In the genomic region with DNA sequence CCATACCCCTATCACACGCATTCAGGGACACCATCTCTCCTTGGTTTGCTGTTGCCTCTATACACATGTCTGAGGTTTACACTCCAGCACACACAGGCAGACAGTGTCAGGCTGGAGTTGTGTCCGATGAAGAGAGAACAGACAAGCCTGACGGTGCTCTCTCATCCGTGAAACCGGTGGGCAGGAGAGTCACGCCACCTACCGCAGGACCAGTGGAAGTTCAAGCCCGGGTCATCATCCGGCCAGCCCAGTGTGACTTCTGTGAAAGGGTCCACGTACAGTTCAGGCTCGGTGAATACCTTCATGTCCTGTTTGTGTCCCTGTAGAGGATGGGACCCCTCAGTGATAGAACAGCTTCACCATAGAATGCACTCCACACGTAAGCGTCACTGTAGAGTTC, we compare ENCODE assay signal across 27 mouse cellular contexts. TPM values are rescaled to one million over a fixed set of nuclear protein-coding genes. Genes with fewer than 3 reads are reported as not detected.
DNase-seq lines count a peak whose midpoint lies in the region; ATAC-seq and TF ChIP-seq lines count a peak whose summit lies in the region.
"Had no signal": no experiment of that assay in that cellular context is flagged by ENCODE, and none has a peak within 500 bp of the region (broad histone marks: within the 10 kb centered on the region; RNA-seq: fewer than 3 reads in every experiment).

No protein-coding gene starts in this region.

- no peak overlapping the region for H3K4me3 ChIP-seq in ES-Bruce4 (ENCODE audit: low read depth, low read length)
- H3K4me3 ChIP-seq in forebrain, embryonic 16.5 days (replicated peaks; ENCODE audit: low read length) = no peak overlapping the region
- H3K4me3 ChIP-seq: forebrain, embryonic 10.5 days; heart, embryonic 12.5 days; intestine, embryonic 15.5 days; layer of hippocampus, adult 2 months; left cerebral cortex, adult 2 months; limb, embryonic 10.5 days; liver, embryonic 13.5 days; neural tube, embryonic 13.5 days had no signal

- no peaks in the 10 kb centered on the region for H3K27me3 ChIP-seq in ES-Bruce4 (ENCODE audit: control insufficient read depth, insufficient read depth, low read length, poor library complexity, severe bottlenecking)
- H3K27me3 ChIP-seq in forebrain, embryonic 16.5 days (replicated peaks; ENCODE audit: control insufficient read depth, insufficient read depth, low read length) = no peaks in the 10 kb centered on the region
- H3K27me3 ChIP-seq: intestine, embryonic 15.5 days; liver, embryonic 13.5 days; neural tube, embryonic 13.5 days had no signal

- no peak for ATAC-seq in forebrain, embryonic 16.5 days
- ATAC-seq: intestine, embryonic 15.5 days; Patski had no signal

- intact Hi-C loops in left cerebral cortex, postnatal 4 days (cut with DNase I) = no loop called here

- H3K9ac ChIP-seq in ES-Bruce4 (ENCODE audit: low read depth, poor library complexity, severe bottlenecking) = no peak overlapping the region
- H3K9ac ChIP-seq in forebrain, embryonic 16.5 days (replicated peaks; ENCODE audit: low read depth, low read length) = no peak overlapping the region
- H3K9ac ChIP-seq: heart, embryonic 12.5 days; hindbrain, embryonic 14.5 days; intestine, embryonic 15.5 days; liver, embryonic 13.5 days; neural tube, embryonic 13.5 days had no signal

- no peak for TF ChIP-seq EP300 in ES-Bruce4 (IDR thresholded peaks at IDR 0.05; ENCODE audit: insufficient read depth, low read depth, low read length)

- H3K27ac ChIP-seq in ES-Bruce4 (ENCODE audit: insufficient read depth, low read length) = no peak overlapping the region
- H3K27ac ChIP-seq in forebrain, embryonic 16.5 days (ENCODE audit: low read length) = no peak overlapping the region
- H3K27ac ChIP-seq: forebrain, embryonic 10.5 days; hindbrain, embryonic 14.5 days; intestine, embryonic 15.5 days; layer of hippocampus, adult 2 months; left cerebral cortex, adult 2 months; limb, embryonic 10.5 days; liver, embryonic 13.5 days; neural tube, embryonic 13.5 days had no signal

- peak; percentile 56 for TF ChIP-seq CTCF in ES-Bruce4 (IDR thresholded peaks at IDR 0.05; ENCODE audit: low read depth, low read length)

- H3K4me2 ChIP-seq in forebrain, embryonic 16.5 days (ENCODE audit: low read length) = no peak overlapping the region
- H3K4me2 ChIP-seq: heart, embryonic 12.5 days; hindbrain, embryonic 14.5 days; intestine, embryonic 15.5 days; liver, embryonic 13.5 days; neural tube, embryonic 13.5 days had no signal

- TF ChIP-seq POLR2A in ES-Bruce4 (IDR thresholded peaks at IDR 0.05; ENCODE audit: insufficient read depth, low read length) = no peak

- H3K9me3 ChIP-seq in ES-Bruce4 (replicated peaks; ENCODE audit: control insufficient read depth, insufficient read depth, low read length, poor library complexity, severe bottlenecking) = peaks cover 3% of the 10 kb centered on the region; the same call in 1 of the 2 replicates
- peaks cover 4% of the 10 kb centered on the region for H3K9me3 ChIP-seq in forebrain, embryonic 16.5 days (ENCODE audit: control insufficient read depth, low read length)
- H3K9me3 ChIP-seq: intestine, embryonic 15.5 days; limb, embryonic 10.5 days; liver, embryonic 13.5 days had no signal

- no peaks in the 10 kb centered on the region for H3K4me1 ChIP-seq in ES-Bruce4 (ENCODE audit: control insufficient read depth, insufficient read depth, low read length)
- H3K4me1 ChIP-seq in forebrain, embryonic 16.5 days (replicated peaks; ENCODE audit: control insufficient read depth, insufficient read depth, low read length) = no peaks in the 10 kb centered on the region
- H3K4me1 ChIP-seq: heart, embryonic 12.5 days; intestine, embryonic 15.5 days had no signal

- H3K36me3 ChIP-seq in ES-Bruce4 (ENCODE audit: control insufficient read depth, insufficient read depth, low read length, poor library complexity, severe bottlenecking) = no peaks in the 10 kb centered on the region
- no peaks in the 10 kb centered on the region for H3K36me3 ChIP-seq in forebrain, embryonic 16.5 days (ENCODE audit: control insufficient read depth, insufficient read depth)
- H3K36me3 ChIP-seq: forebrain, embryonic 10.5 days; heart, embryonic 12.5 days; intestine, embryonic 15.5 days; limb, embryonic 10.5 days; liver, embryonic 13.5 days; neural tube, embryonic 13.5 days had no signal

- 78% methylated on average over 13 of the region's 13 CpGs for WGBS in forebrain, embryonic 16.5 days

- peak; percentile 11 for DNase-seq in left cerebral cortex, postnatal 4 days
- no peak for DNase-seq in left cerebral cortex, adult 11 months (ENCODE audit: low spot score)
- peak; percentile 63 for DNase-seq in ZHBTc4 (ENCODE audit: low read depth, low spot score)
- DNase-seq in kidney, postnatal 14 days = peak; percentile 8
- no peak for DNase-seq in cerebellum, adult 9-11 months
- DNase-seq: adrenal gland, postnatal 25 days; cerebellum, adult 11-12 months; heart, adult 11 months; liver, embryonic 13.5 days; midbrain, embryonic 14.5 days; right cerebral cortex, postnatal 25 days had no signal

RNA-seq across cellular contexts. Expression of a gene that starts 21.9 kb away (rescaled TPM):
- not detected for total RNA-seq in left cerebral cortex, postnatal 4 days (2021)
- polyA plus RNA-seq in ES-Bruce4 (2011; ENCODE audit: insufficient read depth, insufficient read length, low read depth, missing spikeins) = 0.56 and 0.84 TPM in 2 replicates
- not detected in 2 replicates for polyA plus RNA-seq in forebrain, embryonic 16.5 days (2015; fragmentation: Nextera tagmentation; extraction: Ambion mirVana)
- total RNA-seq: heart, postnatal 25 days had no signal
- polyA plus RNA-seq: C2C12; forebrain, embryonic 10.5 days; intestine, embryonic 15.5 days; limb, embryonic 10.5 days; lung, embryonic 16.5 days; neural tube, embryonic 13.5 days; Patski; stomach, embryonic 14.5 days had no signal

RNA-seq across cellular contexts. Expression of a gene that starts 35.3 kb away (rescaled TPM):
- total RNA-seq in left cerebral cortex, postnatal 4 days (2021) = under 1 TPM in 1 of 2 experiments, not detected in 1; 0.22 TPM
- not detected in 2 replicates for polyA plus RNA-seq in ES-Bruce4 (2011; ENCODE audit: insufficient read depth, insufficient read length, low read depth, missing spikeins)
- 0.11 TPM in 1 of 2 replicates, not detected in the other for polyA plus RNA-seq in forebrain, embryonic 16.5 days (2015; fragmentation: Nextera tagmentation; extraction: Ambion mirVana)
- total RNA-seq: gastrocnemius, adult 8-10 months; heart, postnatal 25 days; layer of hippocampus, adult 2 months; left cerebral cortex, adult 2 months had no signal
- polyA plus RNA-seq: C2C12; limb, embryonic 10.5 days; midbrain, embryonic 14.5 days; Patski had no signal

Comparison
In these comparisons a context has a peak if more than half of its experiments do, and no peak if none do; other contexts are left out.
1. DNase-seq: peak in left cerebral cortex, postnatal 4 days (single experiment), ZHBTc4 (single experiment) and kidney, postnatal 14 days (single experiment); none in left cerebral cortex, adult 11 months (single experiment) and cerebellum, adult 9-11 months (single experiment).